Mouse (Mus musculus): ENCODE results near the gene Hnrnph3. TPM values are rescaled to one million over a fixed set of nuclear protein-coding genes. Genes with fewer than 3 reads are reported as not detected.
"Not testable (repeated sequence)": the region's sequence is repeated elsewhere in the genome, so short reads cannot be mapped to it uniquely, and the experiment has no call there.

Hnrnph3 gene
- polyA plus RNA-seq, 1 experiment from 2014 or later, result 163 TPM

GRCm38 (mm10) chr10:63056966-63057750 lies 33.1 kb upstream of the Hnrnph3 start:
- no peak for DNase-seq (ENCODE audit: low spot score)
- Histone ChIP-seq H3K4me1 (replicated peaks; ENCODE audit: control insufficient read depth, insufficient read depth, low read length) (no peaks in the 10 kb centered on the region), H3K9ac (ENCODE audit: low read depth, low read length) (no peak overlapping the region), H3K36me3 (ENCODE audit: control insufficient read depth, insufficient read depth, low read length) (no peaks in the 10 kb centered on the region), H3K4me2 (replicated peaks; ENCODE audit: low read depth, low read length) (no peak overlapping the region), H3K27me3 (ENCODE audit: control insufficient read depth, insufficient read depth, low read length) (no peaks in the 10 kb centered on the region), H3K9me3 (ENCODE audit: control insufficient read depth, low read length) (no peaks in the 10 kb centered on the region), H3K27ac (ENCODE audit: low read depth, low read length) (no peak overlapping the region), H3K4me3 (ENCODE audit: low read depth, low read length) (no peak overlapping the region)
- 38% methylated on average over 24 of the region's 24 CpGs for WGBS
- no peak for ATAC-seq (ENCODE audit: low FRiP score)

DNA sequence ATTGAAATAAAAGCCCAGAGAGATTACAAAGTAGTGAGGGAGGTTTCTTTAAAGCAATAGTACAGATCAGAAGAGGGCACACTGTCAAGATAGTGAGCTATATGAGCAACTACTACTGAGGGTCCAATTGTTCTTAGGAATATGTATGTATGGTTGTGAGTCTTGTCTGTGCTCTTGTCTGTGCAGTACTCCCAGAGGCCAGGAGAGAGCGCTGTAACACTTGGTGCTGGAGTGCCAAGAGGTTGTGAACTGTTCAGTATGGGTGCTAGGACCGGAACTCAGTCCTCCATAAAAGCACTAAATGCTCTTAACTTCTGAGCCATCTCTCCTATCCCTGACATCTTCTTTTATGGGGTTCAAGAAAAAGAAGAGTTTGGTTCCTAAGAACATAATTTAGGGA lies 30.6 kb upstream of the Hnrnph3 start:
- 68% methylated on average over 2 of the region's 2 CpGs for WGBS
- no peak overlapping the region for H3K27ac ChIP-seq (ENCODE audit: low read depth, low read length)
- H3K36me3 ChIP-seq (ENCODE audit: control insufficient read depth, insufficient read depth, low read length), result no peaks in the 10 kb centered on the region
- no peak overlapping the region for H3K9ac ChIP-seq (ENCODE audit: low read depth, low read length)
- H3K4me1 ChIP-seq (replicated peaks; ENCODE audit: control insufficient read depth, insufficient read depth, low read length), result no peaks in the 10 kb centered on the region
- H3K4me2 ChIP-seq (replicated peaks; ENCODE audit: low read depth, low read length), result no peak overlapping the region
- no peak for ATAC-seq (ENCODE audit: low FRiP score)
- no peak for DNase-seq (ENCODE audit: low spot score)
- H3K4me3 ChIP-seq (ENCODE audit: low read depth, low read length), result no peak overlapping the region
- no peaks in the 10 kb centered on the region for H3K27me3 ChIP-seq (ENCODE audit: control insufficient read depth, insufficient read depth, low read length)
- no peaks in the 10 kb centered on the region for H3K9me3 ChIP-seq (ENCODE audit: control insufficient read depth, low read length)

- not testable (repeated sequence) for H3K27ac ChIP-seq (ENCODE audit: low read depth, low read length); H3K27me3 ChIP-seq (ENCODE audit: control insufficient read depth, insufficient read depth, low read length); H3K4me1 ChIP-seq (replicated peaks; ENCODE audit: control insufficient read depth, insufficient read depth, low read length); H3K36me3 ChIP-seq (ENCODE audit: control insufficient read depth, insufficient read depth, low read length); DNase-seq (ENCODE audit: low spot score); ATAC-seq (ENCODE audit: low FRiP score); H3K9ac ChIP-seq (ENCODE audit: low read depth, low read length); H3K4me3 ChIP-seq (ENCODE audit: low read depth, low read length); H3K9me3 ChIP-seq (ENCODE audit: control insufficient read depth, low read length); H3K4me2 ChIP-seq (replicated peaks; ENCODE audit: low read depth, low read length)
- WGBS, result 94% methylated on average over 6 of the region's 6 CpGs
Observed at GRCm38 (mm10) chr10:63054071-63054470, 30.1 kb upstream of the Hnrnph3 start.

DNA sequence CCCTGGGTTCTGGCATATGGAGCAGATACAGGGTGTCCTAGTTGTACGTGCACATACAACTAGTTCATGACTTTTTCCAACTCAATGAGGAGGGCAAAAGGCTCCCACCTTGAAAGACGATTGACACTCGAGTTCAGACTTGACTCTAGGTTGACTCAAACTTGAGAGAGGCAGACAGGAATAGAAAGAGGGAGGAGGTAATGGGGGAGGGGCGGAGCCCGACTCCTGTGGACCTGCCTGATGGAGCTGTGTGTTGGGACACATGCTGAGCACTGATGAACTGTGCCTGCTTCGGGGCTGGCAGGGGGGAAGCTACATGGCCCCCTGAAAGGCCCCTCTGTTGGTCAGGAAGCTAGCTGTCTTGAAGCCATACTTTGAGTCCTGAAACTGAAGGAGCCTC lies 29.0 kb upstream of the Hnrnph3 start:
- H3K4me3 ChIP-seq (ENCODE audit: low read depth, low read length), result no peak overlapping the region
- no peaks in the 10 kb centered on the region for H3K4me1 ChIP-seq (replicated peaks; ENCODE audit: control insufficient read depth, insufficient read depth, low read length)
- H3K4me2 ChIP-seq (replicated peaks; ENCODE audit: low read depth, low read length), result no peak overlapping the region
- H3K9me3 ChIP-seq (ENCODE audit: control insufficient read depth, low read length), result no peaks in the 10 kb centered on the region
- no peak for ATAC-seq (ENCODE audit: low FRiP score)
- H3K9ac ChIP-seq (ENCODE audit: low read depth, low read length), result no peak overlapping the region
- no peaks in the 10 kb centered on the region for H3K27me3 ChIP-seq (ENCODE audit: control insufficient read depth, insufficient read depth, low read length)
- H3K36me3 ChIP-seq (ENCODE audit: control insufficient read depth, insufficient read depth, low read length), result no peaks in the 10 kb centered on the region
- H3K27ac ChIP-seq (ENCODE audit: low read depth, low read length), result no peak overlapping the region
- DNase-seq (ENCODE audit: low spot score), result no peak
- 57% methylated on average over 6 of the region's 6 CpGs for WGBS

DNA sequence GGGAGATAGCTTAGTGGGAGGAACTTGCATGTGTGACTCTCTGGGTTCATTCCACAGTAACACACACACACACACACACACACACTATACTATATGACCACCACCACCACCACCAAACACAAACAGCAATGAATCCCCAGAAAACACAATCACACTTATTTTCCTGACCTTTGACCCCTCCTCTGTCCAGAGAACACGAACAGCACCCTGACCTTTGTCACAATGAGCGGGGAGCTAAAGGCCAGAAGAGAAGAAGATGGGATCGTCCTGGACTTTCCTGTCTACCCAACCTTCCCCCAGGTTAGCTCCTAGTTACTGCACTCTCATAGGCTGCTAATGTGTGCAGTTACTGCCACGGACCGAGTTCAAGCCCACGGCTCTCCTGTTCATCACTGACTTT lies 28.0 kb upstream of the Hnrnph3 start:
- H3K36me3 ChIP-seq (ENCODE audit: control insufficient read depth, insufficient read depth, low read length), result no peaks in the 10 kb centered on the region
- H3K4me3 ChIP-seq (ENCODE audit: low read depth, low read length), result no peak overlapping the region
- H3K9ac ChIP-seq (ENCODE audit: low read depth, low read length), result no peak overlapping the region
- no peak overlapping the region for H3K4me2 ChIP-seq (replicated peaks; ENCODE audit: low read depth, low read length)
- ATAC-seq (ENCODE audit: low FRiP score) (no peak), DNase-seq (ENCODE audit: low spot score) (no peak)
- H3K27me3 ChIP-seq (ENCODE audit: control insufficient read depth, insufficient read depth, low read length), result no peaks in the 10 kb centered on the region
- H3K27ac ChIP-seq (ENCODE audit: low read depth, low read length), result no peak overlapping the region
- 88% methylated on average over 6 of the region's 6 CpGs for WGBS
- no peaks in the 10 kb centered on the region for H3K4me1 ChIP-seq (replicated peaks; ENCODE audit: control insufficient read depth, insufficient read depth, low read length)
- no peaks in the 10 kb centered on the region for H3K9me3 ChIP-seq (ENCODE audit: control insufficient read depth, low read length)

GRCm38 (mm10) chr10:63051267-63051666 lies 27.2 kb upstream of the Hnrnph3 start:
- 83% methylated on average over 7 of the region's 7 CpGs for WGBS
- no peak overlapping the region for H3K4me3 ChIP-seq (ENCODE audit: low read depth, low read length)
- no peak for ATAC-seq (ENCODE audit: low FRiP score)
- no peaks in the 10 kb centered on the region for H3K9me3 ChIP-seq (ENCODE audit: control insufficient read depth, low read length)
- H3K36me3 ChIP-seq (ENCODE audit: control insufficient read depth, insufficient read depth, low read length), result no peaks in the 10 kb centered on the region
- H3K9ac ChIP-seq (ENCODE audit: low read depth, low read length), result no peak overlapping the region
- no peak overlapping the region for H3K27ac ChIP-seq (ENCODE audit: low read depth, low read length)
- no peak for DNase-seq (ENCODE audit: low spot score)
- H3K4me2 ChIP-seq (replicated peaks; ENCODE audit: low read depth, low read length), result no peak overlapping the region
- H3K4me1 ChIP-seq (replicated peaks; ENCODE audit: control insufficient read depth, insufficient read depth, low read length), result no peaks in the 10 kb centered on the region
- no peaks in the 10 kb centered on the region for H3K27me3 ChIP-seq (ENCODE audit: control insufficient read depth, insufficient read depth, low read length)

GRCm38 (mm10) chr10:63049106-63049505 lies 25.1 kb upstream of the Hnrnph3 start:
- ATAC-seq (ENCODE audit: low FRiP score), result no peak
- Histone ChIP-seq H3K4me2 (replicated peaks; ENCODE audit: low read depth, low read length) (no peak overlapping the region), H3K4me1 (replicated peaks; ENCODE audit: control insufficient read depth, insufficient read depth, low read length) (no peaks in the 10 kb centered on the region)

GRCm38 (mm10) chr10:63047751-63048150 lies 23.7 kb upstream of the Hnrnph3 start:
- Histone ChIP-seq H3K36me3 (ENCODE audit: control insufficient read depth, insufficient read depth, low read length) (no peaks in the 10 kb centered on the region), H3K27ac (ENCODE audit: low read depth, low read length) (no peak overlapping the region), H3K4me2 (replicated peaks; ENCODE audit: low read depth, low read length) (no peak overlapping the region), H3K9ac (ENCODE audit: low read depth, low read length) (no peak overlapping the region), H3K27me3 (ENCODE audit: control insufficient read depth, insufficient read depth, low read length) (no peaks in the 10 kb centered on the region), H3K4me1 (replicated peaks; ENCODE audit: control insufficient read depth, insufficient read depth, low read length) (no peaks in the 10 kb centered on the region), H3K4me3 (ENCODE audit: low read depth, low read length) (no peak overlapping the region), H3K9me3 (ENCODE audit: control insufficient read depth, low read length) (no peaks in the 10 kb centered on the region)
- 93% methylated on average over 8 of the region's 8 CpGs for WGBS
- ATAC-seq (ENCODE audit: low FRiP score), result no peak
- no peak for DNase-seq (ENCODE audit: low spot score)

More at GRCm38 (mm10) chr10:63049106-63049505, 25.1 kb upstream of the Hnrnph3 start:
- H3K9me3 ChIP-seq (ENCODE audit: control insufficient read depth, low read length), result no peaks in the 10 kb centered on the region
- H3K9ac ChIP-seq (ENCODE audit: low read depth, low read length), result no peak overlapping the region
- no peaks in the 10 kb centered on the region for H3K27me3 ChIP-seq (ENCODE audit: control insufficient read depth, insufficient read depth, low read length)
- H3K36me3 ChIP-seq (ENCODE audit: control insufficient read depth, insufficient read depth, low read length), result no peaks in the 10 kb centered on the region
- no peak overlapping the region for H3K4me3 ChIP-seq (ENCODE audit: low read depth, low read length)
- 89% methylated on average over 1 of the region's 2 CpGs for WGBS
- no peak for DNase-seq (ENCODE audit: low spot score)
- H3K27ac ChIP-seq (ENCODE audit: low read depth, low read length), result no peak overlapping the region

DNA sequence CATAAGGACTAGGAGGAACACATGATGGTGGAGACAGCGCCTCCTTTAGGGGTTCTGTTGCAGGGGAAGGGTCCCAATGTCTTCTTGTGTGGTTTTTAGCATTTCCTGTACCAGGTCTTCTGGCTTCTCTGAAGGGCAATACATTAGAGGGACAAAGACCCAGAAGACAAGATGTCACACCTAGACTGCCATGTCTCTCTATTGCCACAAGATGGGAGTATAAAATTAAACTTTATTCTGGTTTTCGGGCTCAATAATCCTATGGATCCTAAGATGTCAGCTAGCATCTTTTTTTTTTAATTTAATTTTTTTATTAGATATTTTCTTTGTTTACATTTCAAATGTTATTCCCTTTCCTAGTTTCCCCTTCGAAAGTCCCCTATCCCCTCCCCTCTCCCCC lies 19.1 kb upstream of the Hnrnph3 start:
- H3K36me3 ChIP-seq (ENCODE audit: control insufficient read depth, insufficient read depth, low read length), result no peaks in the 10 kb centered on the region
- no peak overlapping the region for H3K27ac ChIP-seq (ENCODE audit: low read depth, low read length)
- H3K4me3 ChIP-seq (ENCODE audit: low read depth, low read length), result no peak overlapping the region
- H3K9me3 ChIP-seq (ENCODE audit: control insufficient read depth, low read length), result no peaks in the 10 kb centered on the region
- no peak for ATAC-seq (ENCODE audit: low FRiP score)
- no peak for DNase-seq (ENCODE audit: low spot score)
- H3K4me1 ChIP-seq (replicated peaks; ENCODE audit: control insufficient read depth, insufficient read depth, low read length), result no peaks in the 10 kb centered on the region
- no peak overlapping the region for H3K9ac ChIP-seq (ENCODE audit: low read depth, low read length)
- H3K4me2 ChIP-seq (replicated peaks; ENCODE audit: low read depth, low read length), result no peak overlapping the region
- no peaks in the 10 kb centered on the region for H3K27me3 ChIP-seq (ENCODE audit: control insufficient read depth, insufficient read depth, low read length)
- 71% methylated on average over 3 of the region's 3 CpGs for WGBS

Data from hindbrain, embryonic 11.5 days (tissue).